Mouse (Mus musculus) embryonic facial prominence, embryonic 15.5 days (tissue): ENCODE data around the gene Spata2. TPM values are rescaled to one million over a fixed set of nuclear protein-coding genes. Genes with fewer than 3 reads are reported as not detected.
A peak's percentile ranks its signal among the peaks of the same experiment; 100 is the strongest.

Source experiments
- ATAC-seq: fragments of 200-750 bp; cut with Nextera tagmentation; 2 replicates; pipeline ENCODE4 v1.8.0; 2017; ENCODE audit warnings: low read depth, moderate TSS enrichment; ENCODE audit not compliant: insufficient number of reproducible peaks, low FRiP score, low TSS enrichment
- H3K27ac ChIP-seq: fragments of 300-500 bp; sonication (generic); replicated peaks from 2 replicates; pipeline ENCODE4 v1.5.1; 2015; ENCODE audit warnings: mild to moderate bottlenecking, inconsistent platforms
- H3K27me3 ChIP-seq: fragments of 300-500 bp; sonication (generic); 2 replicates; pipeline ENCODE4 v1.6.1; 2015; ENCODE audit warnings: inconsistent platforms
- H3K36me3 ChIP-seq: fragments of 300-500 bp; sonication (generic); 2 replicates; pipeline ENCODE4 v1.6.1; 2015; ENCODE audit warnings: mild to moderate bottlenecking, inconsistent platforms
- H3K4me1 ChIP-seq: fragments of 300-500 bp; sonication (generic); 2 replicates; pipeline ENCODE4 v1.6.1; 2015; ENCODE audit warnings: inconsistent platforms
- H3K4me2 ChIP-seq: fragments of 300-500 bp; sonication (generic); replicated peaks from 2 replicates; pipeline ENCODE4 v1.6.1; 2015; ENCODE audit warnings: mild to moderate bottlenecking, inconsistent platforms
- H3K4me3 ChIP-seq: fragments of 300-500 bp; sonication (generic); replicated peaks from 2 replicates; pipeline ENCODE4 v1.5.1; 2015; ENCODE audit warnings: mild to moderate bottlenecking, inconsistent platforms
- H3K9ac ChIP-seq: fragments of 300-500 bp; sonication (generic); 2 replicates; pipeline ENCODE4 v1.6.1; 2015; ENCODE audit warnings: inconsistent platforms
- H3K9me3 ChIP-seq: fragments of 300-500 bp; sonication (generic); replicated peaks from 2 replicates; pipeline ENCODE4 v1.6.1; 2016; ENCODE audit warnings: inconsistent platforms
- WGBS: fragments of 180-500 bp; shearing (Covaris S2); methylation state at CpG from one replicate; pipeline ENCODE4 v1.1.7; 2015; 5-methylcytosine and 5-hydroxymethylcytosine counted together
- polyA plus RNA-seq: library from polyadenylated mRNA; unstranded; fragments of >200 nt; fragmentation: Nextera tagmentation; extraction: Ambion mirVana; gene quantifications from 2 replicates; pipeline ENCODE4 v1.2.1, GENCODE M21; 2015

Spata2 gene
- polyA plus RNA-seq, 1 experiment from 2014 or later: 16.2 TPM

DNA sequence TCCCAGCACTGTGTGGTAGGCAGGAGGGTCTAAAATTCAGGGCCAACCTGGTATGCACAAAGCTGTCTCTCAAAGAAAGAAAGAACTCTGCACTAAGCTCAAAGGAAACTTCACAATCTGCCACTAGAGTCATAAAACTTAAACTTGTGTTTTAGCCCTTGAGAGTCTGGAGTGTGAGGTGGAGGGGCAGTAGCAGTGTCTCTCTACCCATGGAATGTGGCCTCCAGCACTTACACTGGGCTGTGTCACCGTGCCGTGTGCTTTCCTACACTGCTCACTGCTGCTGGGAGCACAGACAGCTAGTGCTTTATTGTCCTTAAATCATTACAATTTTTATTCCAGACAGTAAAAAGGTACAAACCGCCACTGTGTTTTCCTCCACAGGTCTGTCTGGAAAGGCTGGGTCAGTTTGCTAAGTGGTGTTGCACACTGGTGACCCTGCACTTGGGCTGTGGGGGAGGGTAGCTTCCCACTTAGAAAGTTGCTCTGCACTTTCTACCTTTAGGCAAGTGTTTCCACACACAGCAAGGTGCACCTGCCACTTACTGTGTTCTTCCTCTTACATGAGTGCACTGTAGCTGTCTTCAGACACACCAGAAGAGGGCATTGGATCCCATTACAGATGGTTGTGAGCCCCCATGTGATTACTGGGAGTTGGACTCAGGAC is 15.2 kb upstream of the Spata2 start:
- 93% methylated on average over 3 of the region's 3 CpGs for WGBS
- Histone ChIP-seq H3K27me3 (no peaks in the 10 kb centered on the region), H3K4me3 (no peak overlapping the region), H3K9me3 (no peaks in the 10 kb centered on the region), H3K27ac (no peak overlapping the region), H3K4me2 (no peak overlapping the region), H3K4me1 (peaks cover 27% of the 10 kb centered on the region), H3K36me3 (peaks cover 59% of the 10 kb centered on the region), H3K9ac (no peak overlapping the region)
- no peak for ATAC-seq

DNA sequence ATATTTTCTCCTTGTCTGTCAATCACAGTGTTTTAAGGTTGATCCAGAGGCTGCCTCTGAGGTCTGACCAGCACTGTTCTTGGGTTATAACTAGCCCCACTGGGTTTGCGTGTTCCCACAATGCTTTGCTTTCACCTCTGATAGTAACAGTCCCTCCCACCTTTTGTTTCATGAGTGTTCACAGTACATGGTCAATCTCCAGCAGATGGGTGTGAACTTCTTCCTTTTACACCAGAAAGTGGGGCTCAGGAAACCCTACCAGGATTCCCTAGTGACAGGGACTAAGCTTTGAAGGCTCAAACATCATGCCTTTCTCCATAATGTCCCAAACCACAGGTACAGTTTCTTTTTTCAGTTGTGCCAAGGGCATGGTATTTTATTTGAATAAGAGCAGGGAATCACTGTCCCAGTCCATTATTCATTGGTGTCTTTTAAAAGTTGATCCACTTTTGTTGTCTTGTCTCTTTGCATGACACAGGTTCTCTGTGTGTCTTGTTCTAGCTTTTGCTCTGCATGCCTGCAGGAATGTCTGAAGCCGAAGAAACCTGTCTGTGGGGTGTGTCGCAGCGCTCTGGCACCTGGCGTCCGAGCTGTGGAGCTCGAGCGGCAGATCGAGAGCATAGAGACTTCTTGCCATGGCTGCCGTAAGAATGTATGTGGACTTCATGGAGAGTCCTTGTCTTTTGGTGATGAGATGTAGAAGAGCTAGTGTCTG is 14.0 kb upstream of the Spata2 start:
- no peak overlapping the region for H3K27ac ChIP-seq
- H3K4me3 ChIP-seq: no peak overlapping the region
- no peak for ATAC-seq
- H3K27me3 ChIP-seq: no peaks in the 10 kb centered on the region
- H3K4me1 ChIP-seq: peaks cover 27% of the 10 kb centered on the region
- H3K4me2 ChIP-seq: no peak overlapping the region
- H3K36me3 ChIP-seq: peaks cover 48% of the 10 kb centered on the region
- 85% methylated on average over 10 of the region's 10 CpGs for WGBS
- H3K9ac ChIP-seq: no peak overlapping the region
- no peaks in the 10 kb centered on the region for H3K9me3 ChIP-seq

DNA sequence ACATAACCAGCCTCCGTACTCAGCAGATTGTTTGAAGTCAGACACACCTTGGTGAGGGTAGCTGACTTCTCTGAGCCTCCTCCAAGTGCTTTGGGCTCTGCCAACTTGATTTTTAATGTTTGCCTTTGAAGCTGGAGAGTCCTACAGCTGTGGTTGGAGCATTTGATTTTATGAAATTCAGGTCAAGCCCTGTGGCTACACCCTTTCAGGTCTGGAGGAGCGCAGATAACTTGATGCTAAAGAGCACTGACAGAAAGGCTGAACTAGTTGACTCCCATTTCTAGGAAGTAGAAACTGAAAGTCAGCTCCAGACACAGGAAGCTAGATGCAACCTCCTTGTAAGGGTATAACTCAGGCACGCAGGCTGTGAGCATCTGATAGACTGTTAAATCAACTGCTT is 12.4 kb upstream of the Spata2 start:
- Histone ChIP-seq H3K9me3 (no peaks in the 10 kb centered on the region), H3K9ac (no peak overlapping the region), H3K4me2 (peak overlapping the region; percentile 89; the same call in 1 of the 2 replicates), H3K27me3 (no peaks in the 10 kb centered on the region), H3K4me1 (peaks cover 27% of the 10 kb centered on the region), H3K27ac (no peak overlapping the region), H3K4me3 (peak overlapping the region; percentile 98), H3K36me3 (peaks cover 34% of the 10 kb centered on the region)
- WGBS: 70% methylated on average over 3 of the region's 3 CpGs
- ATAC-seq: no peak

DNA sequence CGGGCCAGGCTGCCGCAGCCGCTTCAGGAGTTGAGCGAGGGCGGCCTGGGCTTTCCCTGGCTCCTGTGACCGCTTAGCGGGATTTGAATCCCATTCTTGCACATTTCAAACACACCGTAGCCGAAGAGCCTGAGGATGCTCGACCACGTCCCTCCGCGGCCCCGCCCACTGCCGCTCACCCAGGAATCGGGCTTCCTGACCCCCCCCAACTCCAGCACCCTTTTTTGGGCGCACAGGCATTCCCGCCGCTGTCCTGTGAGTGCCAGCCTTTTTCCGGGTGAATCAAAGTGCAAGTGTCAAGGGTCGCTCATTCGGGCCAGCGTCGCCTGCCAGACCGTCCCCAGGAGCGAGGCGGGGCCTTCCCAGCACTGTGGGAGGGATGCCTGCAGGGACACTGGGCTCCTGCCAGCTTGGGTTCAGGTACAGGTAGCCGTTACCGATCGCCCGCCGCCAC is 11.2 kb upstream of the Spata2 start:
- Histone ChIP-seq H3K27ac (peak overlapping the region; percentile 83), H3K4me3 (peak overlapping the region; percentile 98), H3K9me3 (no peaks in the 10 kb centered on the region), H3K4me1 (peaks cover 27% of the 10 kb centered on the region), H3K9ac (peak overlapping the region; percentile 82), H3K36me3 (peaks cover 24% of the 10 kb centered on the region), H3K4me2 (peak overlapping the region; percentile 89), H3K27me3 (no peaks in the 10 kb centered on the region)
- no peak for ATAC-seq
- under 1% methylated on average over 32 of the region's 32 CpGs for WGBS

DNA sequence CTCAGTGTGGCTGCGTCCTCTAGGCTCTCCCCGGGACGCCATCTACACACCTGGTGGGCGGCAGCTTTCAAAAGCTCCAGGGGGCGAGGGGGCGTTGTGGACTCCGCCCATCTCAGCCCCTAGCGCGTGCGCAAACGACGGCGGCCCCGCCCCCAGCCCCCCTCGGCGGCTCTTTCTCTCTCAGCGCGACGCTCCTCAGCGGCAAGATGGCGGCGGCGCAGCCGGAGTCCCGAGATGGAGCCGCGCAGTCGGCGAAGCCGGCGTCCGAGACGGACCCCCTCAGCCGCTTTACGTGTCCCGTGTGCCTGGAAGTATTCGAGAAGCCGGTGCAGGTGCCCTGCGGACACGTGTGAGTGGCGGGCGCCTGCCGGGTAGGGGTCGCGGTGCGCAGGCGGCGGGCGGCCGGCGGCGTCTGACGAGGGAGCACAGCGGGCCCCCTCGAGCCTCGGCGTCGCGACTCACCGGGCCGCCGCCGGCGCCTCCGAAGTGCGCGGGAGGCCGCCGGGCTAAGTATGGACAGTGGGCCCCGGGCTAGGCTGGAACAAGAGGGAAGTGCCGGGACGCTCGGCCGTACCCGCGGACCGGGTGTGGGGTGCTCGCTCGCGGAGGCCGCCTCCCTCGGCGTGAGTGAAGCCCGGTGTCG is 10.7 kb upstream of the Spata2 start:
- H3K27me3 ChIP-seq: no peaks in the 10 kb centered on the region
- peak overlapping the region; percentile 82 for H3K9ac ChIP-seq
- H3K27ac ChIP-seq: peak overlapping the region; percentile 83
- peak overlapping the region; percentile 98 for H3K4me3 ChIP-seq
- WGBS: under 1% methylated on average over 79 of the region's 85 CpGs
- peak; percentile 91 for ATAC-seq
- H3K4me1 ChIP-seq: peaks cover 27% of the 10 kb centered on the region
- peaks cover 19% of the 10 kb centered on the region for H3K36me3 ChIP-seq
- H3K9me3 ChIP-seq: no peaks in the 10 kb centered on the region
- peak overlapping the region; percentile 89 for H3K4me2 ChIP-seq

DNA sequence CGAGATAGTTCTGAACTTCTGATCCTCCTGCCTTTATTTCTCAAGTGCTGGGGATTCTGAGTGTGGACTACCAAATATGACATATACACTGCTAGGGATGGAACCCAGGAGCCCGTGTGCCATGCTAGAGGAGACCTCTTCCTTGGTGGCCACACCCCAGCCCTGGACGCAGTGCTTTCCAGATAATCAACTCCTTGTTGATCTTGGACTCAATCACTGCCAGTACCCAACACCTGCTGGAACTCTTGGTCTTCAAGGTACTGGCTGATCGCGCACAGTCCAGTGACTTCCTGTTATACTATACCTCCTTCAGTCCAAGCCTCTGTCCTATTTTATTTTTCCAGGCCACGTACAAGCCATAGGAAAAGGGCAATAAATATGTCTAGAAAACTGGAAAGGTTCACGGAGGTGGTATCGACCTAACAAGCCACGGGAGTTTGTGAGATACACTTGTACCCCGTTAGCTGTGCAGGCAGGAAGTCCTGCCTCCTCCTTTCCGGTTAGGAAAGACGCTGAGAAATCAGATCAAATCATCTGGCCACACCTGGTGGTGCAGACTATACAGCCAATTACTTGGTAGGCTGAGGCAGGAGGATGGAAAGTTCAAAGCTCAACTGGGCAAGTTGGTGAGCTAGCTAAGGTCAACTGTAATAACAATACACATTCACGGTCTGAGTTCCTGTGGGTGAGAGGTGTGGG is 10.0 kb upstream of the Spata2 start:
- WGBS: 50% methylated on average over 13 of the region's 13 CpGs
- Histone ChIP-seq H3K27ac (0 out of 2 replicates have a peak overlapping the region, but pooled peaks have one; percentile 18), H3K27me3 (no peaks in the 10 kb centered on the region), H3K9me3 (no peaks in the 10 kb centered on the region), H3K36me3 (peaks cover 13% of the 10 kb centered on the region), H3K4me1 (peaks cover 27% of the 10 kb centered on the region), H3K4me2 (peak overlapping the region; percentile 89), H3K4me3 (peak overlapping the region; percentile 98), H3K9ac (no peak overlapping the region)
- ATAC-seq: no peak

DNA sequence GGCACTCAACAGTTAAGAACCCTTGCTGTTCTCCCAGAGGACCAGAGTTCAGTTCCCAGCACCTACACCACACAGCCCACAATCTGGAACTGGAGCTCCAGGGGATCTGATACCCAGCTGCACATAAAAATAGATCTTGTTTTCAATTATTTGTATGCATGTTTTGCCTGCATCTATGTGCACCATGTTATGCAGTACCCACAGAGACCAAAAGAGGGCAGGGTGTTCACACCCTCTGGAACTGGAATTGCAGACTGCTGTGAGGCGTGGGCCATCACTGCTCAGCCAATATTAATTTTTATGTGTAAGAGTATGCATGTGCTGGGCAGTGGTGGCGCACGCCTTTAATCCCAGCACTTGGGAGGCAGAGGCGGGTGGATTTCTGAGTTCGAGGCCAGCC is 4.6 kb upstream of the Spata2 start:
- H3K27ac ChIP-seq: no peak overlapping the region
- WGBS: 77% methylated on average over 5 of the region's 5 CpGs
- H3K4me3 ChIP-seq: no peak overlapping the region
- no peaks in the 10 kb centered on the region for H3K36me3 ChIP-seq
- no peak overlapping the region for H3K9ac ChIP-seq
- H3K27me3 ChIP-seq: no peaks in the 10 kb centered on the region
- H3K4me2 ChIP-seq: no peak overlapping the region
- no peaks in the 10 kb centered on the region for H3K9me3 ChIP-seq
- H3K4me1 ChIP-seq: peaks cover 7% of the 10 kb centered on the region; the same call in 1 of the 2 replicates
- ATAC-seq: no peak

DNA sequence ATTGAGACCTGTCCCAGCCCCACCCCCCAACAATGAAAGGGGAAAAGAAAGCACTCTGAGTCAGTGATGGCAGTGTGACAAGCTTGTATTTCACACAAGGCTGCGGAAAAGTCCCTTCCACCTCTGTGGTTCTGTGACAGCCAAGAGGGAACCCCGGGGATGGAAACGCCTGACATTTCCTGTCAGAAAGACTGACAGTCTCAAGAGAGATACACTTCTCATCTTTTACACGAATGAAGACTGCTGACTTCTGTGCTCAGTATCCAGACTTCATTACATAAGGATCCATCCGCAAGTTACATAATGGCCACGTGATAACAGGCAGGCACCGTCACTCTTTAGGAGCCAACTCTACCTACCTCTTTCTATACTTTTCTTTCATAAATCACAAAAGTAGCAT is 3.8 kb upstream of the Spata2 start:
- Histone ChIP-seq H3K9ac (no peak overlapping the region), H3K4me3 (no peak overlapping the region), H3K36me3 (no peaks in the 10 kb centered on the region), H3K27me3 (no peaks in the 10 kb centered on the region), H3K4me1 (peaks cover 13% of the 10 kb centered on the region), H3K9me3 (no peaks in the 10 kb centered on the region), H3K27ac (no peak overlapping the region), H3K4me2 (no peak overlapping the region)
- ATAC-seq: no peak
- WGBS: 81% methylated on average over 7 of the region's 7 CpGs

DNA sequence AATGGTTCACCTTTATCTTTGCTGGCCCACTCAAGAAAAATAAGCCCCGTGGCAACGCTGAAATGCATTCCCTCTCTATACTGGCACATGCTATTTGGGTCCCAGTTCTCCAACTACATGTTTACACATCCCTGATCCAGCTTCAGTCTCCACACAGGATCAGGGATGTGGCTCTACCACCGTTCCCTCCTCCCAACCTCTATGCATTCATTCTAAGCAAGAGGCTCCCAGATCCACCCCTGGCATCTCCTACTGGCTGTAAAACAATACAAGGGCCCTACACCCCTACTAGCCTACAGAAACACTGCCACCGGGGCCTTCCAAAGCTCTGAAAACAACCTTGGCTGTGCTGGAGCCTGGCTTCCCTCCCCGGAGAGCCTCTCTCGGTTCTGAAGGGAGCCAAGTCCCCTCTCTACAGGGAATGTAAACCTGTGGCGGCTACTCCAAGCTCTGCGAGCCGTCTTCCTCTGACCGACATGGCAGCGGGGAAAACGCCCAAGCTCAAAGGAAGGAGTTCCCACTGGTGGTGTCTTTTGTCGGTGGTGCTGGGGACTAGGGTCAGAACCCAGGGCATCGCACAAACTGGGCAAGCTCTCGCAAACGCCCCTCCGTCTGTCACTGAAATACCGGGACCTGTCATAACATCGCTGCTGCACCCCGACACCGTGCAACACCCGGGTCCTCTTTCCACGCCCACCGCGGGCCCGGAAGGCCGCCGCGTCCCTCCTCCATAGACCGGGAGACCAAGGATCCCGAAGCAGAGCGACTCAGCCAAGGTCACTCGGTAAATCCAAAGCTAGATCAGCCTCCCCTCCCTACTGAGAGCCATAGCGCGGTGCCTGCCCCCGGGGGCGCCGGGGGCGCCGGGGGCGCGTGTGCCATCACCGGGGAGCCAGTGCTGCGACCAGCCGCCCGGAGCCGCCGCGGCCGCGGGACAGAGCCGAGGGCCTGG is 654 bp downstream of the Spata2 start, which contains the start of gene Rnf114:
Rnf114 (plus strand) TSS at position 889 of the 952 bp plus-strand sequence.
- no peak for ATAC-seq
- Histone ChIP-seq H3K36me3 (no peaks in the 10 kb centered on the region), H3K9ac (peak within 1 kb of the TSS; percentile 95), H3K27ac (peak within 1 kb of the TSS; percentile 98), H3K4me1 (peaks cover 28% of the 10 kb centered on the region), H3K4me3 (peak within 1 kb of the TSS; percentile 100), H3K27me3 (no peaks in the 10 kb centered on the region), H3K4me2 (peak within 1 kb of the TSS; percentile 85), H3K9me3 (no peaks in the 10 kb centered on the region)
- WGBS: 4% methylated on average over 52 of the region's 52 CpGs

DNA sequence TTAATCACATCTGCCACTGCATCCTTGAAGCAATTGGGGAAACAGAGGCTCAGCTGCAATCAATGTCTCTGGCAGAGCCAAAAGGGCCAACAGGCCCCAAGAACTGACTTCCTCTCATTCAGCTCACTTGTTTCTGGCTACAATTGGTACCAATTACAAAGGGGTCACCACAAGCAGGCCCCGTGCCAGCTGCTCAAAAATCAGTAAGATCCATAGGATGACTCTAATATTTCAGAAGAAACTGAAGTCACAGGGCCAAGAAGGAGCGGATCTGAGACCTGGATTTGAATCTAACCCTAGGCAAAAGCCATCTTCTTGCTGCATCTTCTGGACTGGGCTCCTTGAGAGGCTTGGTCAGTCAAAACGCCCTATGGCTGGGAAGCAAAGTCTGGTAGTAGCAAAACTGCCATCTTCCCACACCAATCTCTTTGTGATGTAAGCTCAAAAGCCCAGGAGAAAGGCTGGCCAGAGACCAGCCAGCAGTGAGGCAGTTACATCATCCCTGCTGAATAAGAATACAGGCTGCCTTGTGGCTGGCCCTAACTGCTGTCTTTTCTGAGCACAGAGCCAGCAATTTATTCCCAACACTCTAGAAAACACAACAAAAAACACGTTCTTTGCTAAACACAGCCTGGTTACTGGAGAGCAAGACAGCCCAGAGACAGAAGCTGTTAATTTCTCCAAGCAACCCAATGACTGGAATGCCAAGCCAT is 1.7 kb downstream of the Spata2 start:
- ATAC-seq: no peak
- H3K4me3 ChIP-seq: peak overlapping the region; percentile 100
- no peaks in the 10 kb centered on the region for H3K27me3 ChIP-seq
- no peak overlapping the region for H3K27ac ChIP-seq
- H3K9me3 ChIP-seq: no peaks in the 10 kb centered on the region
- peak overlapping the region; percentile 85 for H3K4me2 ChIP-seq
- no peak overlapping the region for H3K9ac ChIP-seq
- H3K36me3 ChIP-seq: no peaks in the 10 kb centered on the region
- peaks cover 37% of the 10 kb centered on the region for H3K4me1 ChIP-seq
- 65% methylated on average over 4 of the region's 4 CpGs for whole genome bisulfite sequencing
